Mouse (Mus musculus): ENCODE measurements around the gene Glod4. TPM values are rescaled to one million over a fixed set of nuclear protein-coding genes. Genes with fewer than 3 reads are reported as not detected.

Gene Glod4
- polyA plus RNA-seq, 1 experiment from 2014 or later: 155 TPM

DNA sequence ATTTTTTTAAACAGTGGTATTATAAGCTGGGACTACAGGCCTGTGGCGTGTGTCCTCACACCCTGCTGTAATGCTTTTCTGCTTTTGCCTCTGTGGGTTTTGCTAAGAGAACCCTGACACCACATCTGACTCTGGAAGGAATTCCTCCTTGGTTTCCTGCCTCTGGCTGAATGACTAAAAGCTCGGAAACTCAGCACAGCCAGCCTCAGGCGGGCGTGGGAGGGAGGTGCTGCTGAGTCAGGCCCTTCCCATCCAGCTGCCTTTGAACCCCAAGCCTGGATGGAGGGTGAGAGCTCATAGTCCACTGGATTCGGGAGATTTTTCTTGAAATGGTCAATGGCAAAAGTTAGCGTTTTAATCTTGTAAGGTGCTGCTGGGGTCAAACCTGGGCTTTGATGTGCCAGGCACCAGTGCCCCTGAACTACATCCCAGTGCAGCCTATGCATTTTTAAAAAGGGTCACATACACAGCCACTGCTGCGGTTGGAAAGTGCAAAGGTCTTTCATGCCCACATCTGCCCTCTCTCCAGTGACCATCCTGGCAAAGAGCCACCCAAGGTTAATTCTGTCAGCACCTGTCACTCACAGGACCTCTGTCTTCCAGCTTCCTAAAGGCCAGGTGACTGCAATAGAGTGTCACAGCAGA is 42.0 kb upstream of the Glod4 start:
- ATAC-seq (ENCODE audit: low FRiP score, low TSS enrichment): no peak
- no peak overlapping the region for H3K27ac ChIP-seq (ENCODE audit: low read depth, low read length)
- no peak overlapping the region for H3K4me2 ChIP-seq (replicated peaks; ENCODE audit: low read depth, low read length)
- no peaks in the 10 kb centered on the region for H3K27me3 ChIP-seq (ENCODE audit: control insufficient read depth, insufficient read depth, low read length)
- 38% methylated on average over 7 of the region's 7 CpGs for WGBS
- no peak overlapping the region for H3K4me3 ChIP-seq (ENCODE audit: low read length)
- H3K36me3 ChIP-seq (ENCODE audit: control insufficient read depth, insufficient read depth, low read length): no peaks in the 10 kb centered on the region
- no peak overlapping the region for H3K9ac ChIP-seq (ENCODE audit: low read depth, low read length)
- H3K4me1 ChIP-seq (ENCODE audit: control insufficient read depth, insufficient read depth, low read length): peaks cover 45% of the 10 kb centered on the region
- H3K9me3 ChIP-seq (ENCODE audit: control insufficient read depth, low read length): peaks cover 3% of the 10 kb centered on the region; the same call in 1 of the 2 replicates

DNA sequence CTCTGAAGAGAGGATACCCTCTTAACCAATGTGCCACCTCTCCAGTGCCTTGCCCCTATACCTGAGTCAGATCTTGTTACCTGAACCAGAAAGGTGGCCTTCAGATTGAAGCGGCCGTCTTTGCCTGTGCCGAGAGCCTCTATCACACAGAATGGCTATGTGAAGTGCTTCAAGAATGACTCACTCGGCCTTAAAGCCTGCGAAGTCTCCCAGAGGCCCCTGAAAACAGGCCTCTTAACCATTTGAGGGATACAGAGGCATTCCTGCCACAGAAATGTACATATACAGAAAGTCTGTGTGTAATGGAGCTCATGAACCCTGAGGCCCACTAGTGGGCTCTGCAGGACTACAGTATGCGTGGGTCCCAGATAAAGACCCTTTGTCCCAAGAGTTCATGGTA is 40.3 kb upstream of the Glod4 start:
- Histone ChIP-seq H3K9ac (ENCODE audit: low read depth, low read length) (no peak overlapping the region), H3K4me2 (replicated peaks; ENCODE audit: low read depth, low read length) (no peak overlapping the region), H3K4me1 (ENCODE audit: control insufficient read depth, insufficient read depth, low read length) (peaks cover 42% of the 10 kb centered on the region), H3K4me3 (ENCODE audit: low read length) (no peak overlapping the region), H3K27me3 (ENCODE audit: control insufficient read depth, insufficient read depth, low read length) (no peaks in the 10 kb centered on the region), H3K27ac (ENCODE audit: low read depth, low read length) (no peak overlapping the region), H3K36me3 (ENCODE audit: control insufficient read depth, insufficient read depth, low read length) (no peaks in the 10 kb centered on the region), H3K9me3 (ENCODE audit: control insufficient read depth, low read length) (peaks cover 3% of the 10 kb centered on the region; the same call in 1 of the 2 replicates)
- no peak for ATAC-seq (ENCODE audit: low FRiP score, low TSS enrichment)
- 87% methylated on average over 6 of the region's 6 CpGs for WGBS

DNA sequence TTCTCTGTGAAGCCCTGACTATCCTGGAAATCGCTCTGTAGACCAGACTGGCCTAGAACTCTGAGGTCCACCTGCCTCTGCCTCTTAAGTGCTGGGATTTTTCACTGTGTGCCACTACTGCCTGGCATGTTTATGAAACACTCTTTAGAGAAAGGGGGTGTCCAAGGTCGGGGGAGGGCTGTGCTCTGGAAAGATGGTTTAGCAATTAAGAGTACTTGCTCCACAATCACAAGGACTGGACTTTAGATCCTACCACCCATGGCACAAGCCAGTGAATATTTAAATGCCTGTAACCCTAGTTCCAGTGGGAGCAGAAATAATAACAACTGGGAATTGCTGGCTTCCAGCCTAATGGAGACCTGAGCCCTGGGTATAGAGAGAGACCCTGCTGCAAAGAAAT is 36.4 kb upstream of the Glod4 start:
- no peak overlapping the region for H3K9ac ChIP-seq (ENCODE audit: low read depth, low read length)
- no peak for ATAC-seq (ENCODE audit: low FRiP score, low TSS enrichment)

DNA sequence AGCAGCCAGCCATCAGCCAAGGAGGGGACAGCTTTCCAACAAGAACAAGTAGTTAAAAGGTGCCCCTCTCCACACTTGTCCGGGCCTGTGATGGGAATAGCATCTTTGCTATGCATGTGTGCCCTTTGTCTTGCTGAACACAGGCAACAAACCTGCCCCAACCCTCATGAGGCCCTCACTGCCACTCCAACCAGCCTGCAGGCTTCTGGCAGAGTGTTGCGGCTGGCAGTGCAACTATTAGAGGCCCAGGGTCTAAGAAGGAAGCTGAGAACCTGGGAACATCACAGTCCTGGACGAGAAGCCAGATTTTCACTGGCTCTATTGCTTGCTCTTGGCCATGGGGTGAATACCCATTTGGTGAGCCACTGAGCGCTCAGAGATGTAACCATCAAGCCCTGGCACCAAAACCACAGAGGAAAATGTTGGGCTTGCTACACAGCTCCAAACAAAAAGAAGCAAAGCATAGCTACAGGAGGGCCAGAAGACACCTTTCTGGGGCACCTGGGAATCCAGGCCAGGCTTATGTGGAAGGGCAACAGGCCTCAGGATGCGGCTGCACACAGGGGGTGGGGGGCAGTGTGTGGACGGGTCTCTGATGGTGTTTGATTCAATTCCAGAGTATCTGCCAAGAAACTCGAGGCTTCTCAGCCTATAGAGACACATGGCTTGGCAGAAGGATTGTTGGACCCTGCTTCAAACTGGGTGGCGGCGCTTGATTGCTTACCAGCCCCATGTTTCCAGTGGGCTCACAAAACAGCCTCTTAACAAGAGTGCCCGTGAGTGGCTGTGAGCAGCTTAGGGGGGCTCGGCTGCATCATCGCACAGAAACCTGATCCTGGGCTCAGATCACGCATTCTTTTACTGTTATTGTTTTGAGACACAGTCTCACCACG is 35.7 kb upstream of the Glod4 start:
- Histone ChIP-seq H3K27ac (ENCODE audit: low read depth, low read length) (no peak overlapping the region), H3K27me3 (ENCODE audit: control insufficient read depth, insufficient read depth, low read length) (no peaks in the 10 kb centered on the region), H3K9ac (ENCODE audit: low read depth, low read length) (no peak overlapping the region), H3K4me1 (ENCODE audit: control insufficient read depth, insufficient read depth, low read length) (0 out of 2 replicates have a peak, but pooled peaks cover 3% of the 10 kb centered on the region), H3K4me2 (replicated peaks; ENCODE audit: low read depth, low read length) (no peak overlapping the region), H3K9me3 (ENCODE audit: control insufficient read depth, low read length) (peaks cover 3% of the 10 kb centered on the region; the same call in 1 of the 2 replicates), H3K4me3 (ENCODE audit: low read length) (no peak overlapping the region), H3K36me3 (ENCODE audit: control insufficient read depth, insufficient read depth, low read length) (peaks cover 2% of the 10 kb centered on the region)
- 0 out of 2 replicates have a peak, but pooled peaks have one; percentile 32 for ATAC-seq (ENCODE audit: low FRiP score, low TSS enrichment)
- 51% methylated on average over 14 of the region's 14 CpGs for WGBS

More for the DNA sequence above, 36.4 kb upstream of the Glod4 start:
- Histone ChIP-seq H3K4me2 (replicated peaks; ENCODE audit: low read depth, low read length) (no peak overlapping the region), H3K36me3 (ENCODE audit: control insufficient read depth, insufficient read depth, low read length) (no peaks in the 10 kb centered on the region; the same call in 1 of the 2 replicates), H3K4me3 (ENCODE audit: low read length) (no peak overlapping the region), H3K27ac (ENCODE audit: low read depth, low read length) (no peak overlapping the region), H3K4me1 (ENCODE audit: control insufficient read depth, insufficient read depth, low read length) (peaks cover 9% of the 10 kb centered on the region), H3K9me3 (ENCODE audit: control insufficient read depth, low read length) (peaks cover 3% of the 10 kb centered on the region; the same call in 1 of the 2 replicates), H3K27me3 (ENCODE audit: control insufficient read depth, insufficient read depth, low read length) (no peaks in the 10 kb centered on the region)
- 32% methylated on average over 2 of the region's 2 CpGs for WGBS

DNA sequence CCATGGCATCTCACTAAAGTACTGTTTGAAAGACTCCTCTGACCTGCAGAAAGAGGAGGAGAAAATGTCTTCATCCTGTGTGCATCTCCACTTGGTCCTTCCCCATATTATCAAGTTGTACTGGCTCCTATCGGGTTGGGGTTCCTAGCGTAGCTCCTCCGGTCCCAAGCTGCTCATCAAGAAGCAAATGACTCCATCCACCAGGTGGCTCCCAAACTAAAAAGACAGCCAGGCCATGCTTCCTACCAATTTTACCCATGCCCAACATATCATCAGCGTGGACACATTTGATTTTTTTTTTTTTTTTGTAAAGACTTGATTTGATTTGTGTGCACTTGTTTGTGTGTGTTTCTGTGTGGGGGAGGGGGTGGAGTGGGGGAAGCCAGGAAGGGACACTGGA is 28.9 kb upstream of the Glod4 start:
- Histone ChIP-seq H3K9ac (ENCODE audit: low read depth, low read length) (no peak overlapping the region), H3K27me3 (ENCODE audit: control insufficient read depth, insufficient read depth, low read length) (no peaks in the 10 kb centered on the region), H3K9me3 (ENCODE audit: control insufficient read depth, low read length) (no peaks in the 10 kb centered on the region), H3K27ac (ENCODE audit: low read depth, low read length) (no peak overlapping the region), H3K36me3 (ENCODE audit: control insufficient read depth, insufficient read depth, low read length) (peaks cover 9% of the 10 kb centered on the region), H3K4me1 (ENCODE audit: control insufficient read depth, insufficient read depth, low read length) (no peaks in the 10 kb centered on the region), H3K4me3 (ENCODE audit: low read length) (no peak overlapping the region), H3K4me2 (replicated peaks; ENCODE audit: low read depth, low read length) (no peak overlapping the region)
- ATAC-seq (ENCODE audit: low FRiP score, low TSS enrichment): no peak
- WGBS: 84% methylated on average over 4 of the region's 4 CpGs

DNA sequence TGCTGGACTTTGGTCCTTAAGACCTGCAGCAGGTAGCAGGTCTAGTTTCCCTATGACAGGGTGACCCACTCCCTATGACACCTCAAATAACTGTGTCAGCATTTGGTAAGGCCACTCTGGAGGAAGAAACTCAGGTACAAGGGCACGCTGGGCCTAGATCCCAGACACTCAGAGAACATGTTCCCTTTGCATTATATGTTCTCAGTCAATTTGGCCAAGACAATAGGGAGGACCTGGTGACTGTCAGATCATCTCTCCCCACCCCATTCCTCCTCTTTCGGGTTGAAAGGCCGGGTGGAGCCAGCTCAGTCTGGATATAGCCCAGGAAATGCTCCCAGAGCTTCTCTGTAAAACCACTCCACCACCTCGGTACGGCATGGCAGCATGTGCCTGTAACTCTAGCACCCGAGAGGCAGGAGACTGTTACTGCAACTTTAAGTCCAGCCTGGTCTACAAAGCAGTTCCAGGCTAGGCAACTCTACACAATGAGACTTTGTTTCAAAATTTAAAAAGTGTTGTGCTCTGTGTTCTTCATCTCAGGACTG is 25.1 kb upstream of the Glod4 start:
- no peak overlapping the region for H3K27ac ChIP-seq (ENCODE audit: low read depth, low read length)
- no peak overlapping the region for H3K4me2 ChIP-seq (replicated peaks; ENCODE audit: low read depth, low read length)
- no peak overlapping the region for H3K4me3 ChIP-seq (ENCODE audit: low read length)
- no peaks in the 10 kb centered on the region for H3K9me3 ChIP-seq (ENCODE audit: control insufficient read depth, low read length)
- no peak overlapping the region for H3K9ac ChIP-seq (ENCODE audit: low read depth, low read length)
- ATAC-seq (ENCODE audit: low FRiP score, low TSS enrichment): no peak
- H3K4me1 ChIP-seq (ENCODE audit: control insufficient read depth, insufficient read depth, low read length): no peaks in the 10 kb centered on the region
- peaks cover 7% of the 10 kb centered on the region; the same call in 1 of the 2 replicates for H3K36me3 ChIP-seq (ENCODE audit: control insufficient read depth, insufficient read depth, low read length)
- WGBS: 78% methylated on average over 6 of the region's 6 CpGs
- no peaks in the 10 kb centered on the region for H3K27me3 ChIP-seq (ENCODE audit: control insufficient read depth, insufficient read depth, low read length)

DNA sequence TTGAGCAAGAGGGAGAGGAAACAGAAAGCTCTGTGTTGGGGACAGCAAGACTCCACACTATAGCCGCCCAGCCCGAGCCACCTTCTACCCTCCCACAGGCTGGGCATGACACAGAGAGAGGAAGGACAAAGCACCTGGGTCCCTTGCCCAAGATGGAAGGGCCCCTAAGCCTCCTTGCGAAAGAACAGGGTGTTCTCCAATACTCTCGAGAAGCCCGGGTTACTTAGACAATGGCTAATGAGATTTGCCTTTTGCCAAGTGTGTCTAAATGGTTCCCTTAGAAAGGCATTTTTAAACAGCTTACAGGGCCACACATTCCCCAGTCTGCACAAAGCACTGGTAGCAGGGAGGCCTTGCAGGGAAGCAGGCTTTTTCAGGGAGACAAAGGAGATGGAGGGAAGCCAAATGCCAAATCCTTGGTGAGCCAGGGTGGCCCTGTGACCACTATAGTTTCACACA is 24.5 kb upstream of the Glod4 start:
- Histone ChIP-seq H3K4me2 (replicated peaks; ENCODE audit: low read depth, low read length) (no peak overlapping the region), H3K9ac (ENCODE audit: low read depth, low read length) (no peak overlapping the region), H3K27ac (ENCODE audit: low read depth, low read length) (no peak overlapping the region), H3K4me3 (ENCODE audit: low read length) (no peak overlapping the region), H3K9me3 (ENCODE audit: control insufficient read depth, low read length) (no peaks in the 10 kb centered on the region), H3K27me3 (ENCODE audit: control insufficient read depth, insufficient read depth, low read length) (no peaks in the 10 kb centered on the region), H3K4me1 (ENCODE audit: control insufficient read depth, insufficient read depth, low read length) (no peaks in the 10 kb centered on the region), H3K36me3 (ENCODE audit: control insufficient read depth, insufficient read depth, low read length) (peaks cover 7% of the 10 kb centered on the region; the same call in 1 of the 2 replicates)
- 68% methylated on average over 5 of the region's 5 CpGs for WGBS
- ATAC-seq (ENCODE audit: low FRiP score, low TSS enrichment): no peak

DNA sequence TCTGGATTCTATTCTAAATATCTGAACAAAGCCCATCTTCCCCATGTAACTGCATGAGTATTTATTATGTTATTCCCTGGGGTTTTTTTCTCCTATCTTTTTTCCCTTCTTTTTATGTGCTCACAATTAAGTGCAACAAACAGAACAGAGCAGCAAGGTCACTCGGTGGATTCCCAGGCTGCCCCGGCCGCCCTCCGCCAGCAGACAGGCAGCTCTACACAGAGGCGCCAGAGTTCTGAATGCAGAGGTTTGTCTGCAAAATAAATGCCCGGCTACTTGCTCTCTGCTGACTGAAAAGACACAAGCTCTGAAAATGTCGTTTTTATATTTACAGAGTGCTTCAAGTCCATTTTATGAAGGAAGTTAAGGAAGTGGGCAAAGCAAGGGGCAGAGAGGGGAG is 24.0 kb upstream of the Glod4 start:
- H3K36me3 ChIP-seq (ENCODE audit: control insufficient read depth, insufficient read depth, low read length): peaks cover 7% of the 10 kb centered on the region; the same call in 1 of the 2 replicates
- no peak overlapping the region for H3K27ac ChIP-seq (ENCODE audit: low read depth, low read length)

More for the DNA sequence above, 24.0 kb upstream of the Glod4 start:
- no peak for ATAC-seq (ENCODE audit: low FRiP score, low TSS enrichment)
- H3K27me3 ChIP-seq (ENCODE audit: control insufficient read depth, insufficient read depth, low read length): no peaks in the 10 kb centered on the region
- 72% methylated on average over 7 of the region's 7 CpGs for WGBS
- no peaks in the 10 kb centered on the region for H3K9me3 ChIP-seq (ENCODE audit: control insufficient read depth, low read length)
- H3K9ac ChIP-seq (ENCODE audit: low read depth, low read length): no peak overlapping the region
- H3K4me1 ChIP-seq (ENCODE audit: control insufficient read depth, insufficient read depth, low read length): no peaks in the 10 kb centered on the region
- H3K4me2 ChIP-seq (replicated peaks; ENCODE audit: low read depth, low read length): no peak overlapping the region
- H3K4me3 ChIP-seq (ENCODE audit: low read length): no peak overlapping the region

All from kidney, embryonic 14.5 days (tissue).